Mouse (Mus musculus): ENCODE results near the gene Phlpp1.

- TF ChIP-seq EP300 (IDR thresholded peaks at IDR 0.05; ENCODE audit: low read depth), result no peak
- no peak for TF ChIP-seq CTCF (IDR thresholded peaks at IDR 0.05; ENCODE audit: low read depth)
These were observed 96.7 kb downstream of the Phlpp1 start for GRCm38 (mm10) chr1:106268028-106268799.
